Mouse (Mus musculus): Measurements from ENCODE around the gene Cerk. TPM values are rescaled to one million over a fixed set of nuclear protein-coding genes. Genes with fewer than 3 reads are reported as not detected.
"Not testable (repeated sequence)": the region's sequence is repeated elsewhere in the genome, so short reads cannot be mapped to it uniquely, and the experiment has no call there.

Gene Cerk
- polyA plus RNA-seq, 1 experiment from 2014 or later, result 12.4 TPM

- H3K4me2 ChIP-seq, result no peak overlapping the region
- no peaks in the 10 kb centered on the region for H3K9me3 ChIP-seq
- peaks cover 12% of the 10 kb centered on the region for H3K27me3 ChIP-seq (replicated peaks)
- H3K27ac ChIP-seq (replicated peaks), result no peak overlapping the region
- no peak for ATAC-seq (ENCODE audit: extremely low read depth, insufficient number of reproducible peaks, low FRiP score, low TSS enrichment)
- WGBS, result 33% methylated on average over 1 of the region's 1 CpGs
- peaks cover 26% of the 10 kb centered on the region for H3K4me1 ChIP-seq
- no peaks in the 10 kb centered on the region for H3K36me3 ChIP-seq
- no peak overlapping the region for H3K4me3 ChIP-seq
- 0 out of 2 replicates have a peak overlapping the region, but pooled peaks have one; percentile 19 for H3K9ac ChIP-seq
These were observed 5.6 kb upstream of the Cerk start for GRCm38 (mm10) chr15:86191505-86191904.

- no peak overlapping the region for H3K4me3 ChIP-seq
- no peaks in the 10 kb centered on the region for H3K36me3 ChIP-seq
- no peak overlapping the region for H3K9ac ChIP-seq
- H3K27me3 ChIP-seq (replicated peaks), result peaks cover 8% of the 10 kb centered on the region; the same call in 1 of the 2 replicates
- ATAC-seq (ENCODE audit: extremely low read depth, insufficient number of reproducible peaks, low FRiP score, low TSS enrichment), result no peak
- no peaks in the 10 kb centered on the region for H3K9me3 ChIP-seq
- H3K4me1 ChIP-seq, result peaks cover 31% of the 10 kb centered on the region
- WGBS, result 70% methylated on average over 3 of the region's 3 CpGs
- no peak overlapping the region for H3K4me2 ChIP-seq
- no peak overlapping the region for H3K27ac ChIP-seq (replicated peaks)
These were observed 4.4 kb upstream of the Cerk start for GRCm38 (mm10) chr15:86190387-86190786.

- H3K36me3 ChIP-seq, result no peaks in the 10 kb centered on the region
- ATAC-seq (ENCODE audit: extremely low read depth, insufficient number of reproducible peaks, low FRiP score, low TSS enrichment), result no peak
- H3K27ac ChIP-seq (replicated peaks), result 0 out of 2 replicates have a peak overlapping the region, but pooled peaks have one; percentile 16
- 35% methylated on average over 10 of the region's 10 CpGs for WGBS
- peak overlapping the region; percentile 25; the same call in 1 of the 2 replicates for H3K9ac ChIP-seq
- H3K27me3 ChIP-seq (replicated peaks), result peaks cover 8% of the 10 kb centered on the region; the same call in 1 of the 2 replicates
- H3K9me3 ChIP-seq, result no peaks in the 10 kb centered on the region
- H3K4me3 ChIP-seq, result no peak overlapping the region
- H3K4me1 ChIP-seq, result peaks cover 41% of the 10 kb centered on the region
- 0 out of 2 replicates have a peak overlapping the region, but pooled peaks have one; percentile 4 for H3K4me2 ChIP-seq
These were observed 3.0 kb upstream of the Cerk start for GRCm38 (mm10) chr15:86188746-86189470.

GRCm38 (mm10) chr15:86188186-86188585 is 2.2 kb upstream of the Cerk start:
- H3K27ac ChIP-seq (replicated peaks), result no peak overlapping the region
- H3K27me3 ChIP-seq (replicated peaks), result peaks cover 8% of the 10 kb centered on the region; the same call in 1 of the 2 replicates
- no peak overlapping the region for H3K4me3 ChIP-seq
- H3K4me2 ChIP-seq, result no peak overlapping the region
- 61% methylated on average over 5 of the region's 5 CpGs for WGBS
- no peak for ATAC-seq (ENCODE audit: extremely low read depth, insufficient number of reproducible peaks, low FRiP score, low TSS enrichment)
- H3K4me1 ChIP-seq, result peaks cover 46% of the 10 kb centered on the region
- H3K9ac ChIP-seq, result 0 out of 2 replicates have a peak overlapping the region, but pooled peaks have one; percentile 25
- no peaks in the 10 kb centered on the region for H3K36me3 ChIP-seq
- no peaks in the 10 kb centered on the region for H3K9me3 ChIP-seq

- Histone ChIP-seq H3K9me3 (no peaks in the 10 kb centered on the region), H3K4me2 (peak overlapping the region; percentile 85), H3K9ac (peak overlapping the region; percentile 96; the same call in 1 of the 2 replicates), H3K4me3 (peak overlapping the region; percentile 87; the same call in 1 of the 2 replicates), H3K27me3 (replicated peaks) (peaks cover 8% of the 10 kb centered on the region; the same call in 1 of the 2 replicates), H3K36me3 (no peaks in the 10 kb centered on the region), H3K4me1 (peaks cover 57% of the 10 kb centered on the region), H3K27ac (replicated peaks) (0 out of 2 replicates have a peak overlapping the region, but pooled peaks have one; percentile 96)
- ATAC-seq (ENCODE audit: extremely low read depth, insufficient number of reproducible peaks, low FRiP score, low TSS enrichment), result no peak
- 48% methylated on average over 3 of the region's 3 CpGs for WGBS
These were observed 745 bp upstream of the Cerk start for GRCm38 (mm10) chr15:86186686-86187085.

GRCm38 (mm10) chr15:86184851-86185688 is 871 bp downstream of the Cerk start:
- Histone ChIP-seq H3K27me3 (replicated peaks) (peaks cover 2% of the 10 kb centered on the region; the same call in 1 of the 2 replicates), H3K27ac (replicated peaks) (peak overlapping the region; percentile 96), H3K9ac (peak overlapping the region; percentile 96), H3K36me3 (no peaks in the 10 kb centered on the region), H3K4me1 (peaks cover 62% of the 10 kb centered on the region), H3K4me3 (peak overlapping the region; percentile 87), H3K4me2 (peak overlapping the region; percentile 85), H3K9me3 (no peaks in the 10 kb centered on the region)
- ATAC-seq (ENCODE audit: extremely low read depth, insufficient number of reproducible peaks, low FRiP score, low TSS enrichment), result no peak; the same call in 1 of the 2 replicates
- under 1% methylated on average over 70 of the region's 70 CpGs for WGBS

- Histone ChIP-seq H3K9me3 (no peaks in the 10 kb centered on the region), H3K36me3 (no peaks in the 10 kb centered on the region), H3K4me2 (peak overlapping the region; percentile 85), H3K27ac (replicated peaks) (peak overlapping the region; percentile 96; the same call in 1 of the 2 replicates), H3K9ac (peak overlapping the region; percentile 96), H3K27me3 (replicated peaks) (no peaks in the 10 kb centered on the region), H3K4me3 (peak overlapping the region; percentile 87), H3K4me1 (peaks cover 54% of the 10 kb centered on the region)
- no peak for ATAC-seq (ENCODE audit: extremely low read depth, insufficient number of reproducible peaks, low FRiP score, low TSS enrichment)
- 48% methylated on average over 5 of the region's 5 CpGs for WGBS
These were observed 1.9 kb downstream of the Cerk start for GRCm38 (mm10) chr15:86184071-86184470.

- Histone ChIP-seq H3K4me1 (peaks cover 48% of the 10 kb centered on the region), H3K4me2 (no peak overlapping the region; the same call in 1 of the 2 replicates), H3K36me3 (no peaks in the 10 kb centered on the region), H3K9me3 (no peaks in the 10 kb centered on the region), H3K27me3 (replicated peaks) (no peaks in the 10 kb centered on the region), H3K9ac (no peak overlapping the region), H3K27ac (replicated peaks) (no peak overlapping the region), H3K4me3 (no peak overlapping the region)
- ATAC-seq (ENCODE audit: extremely low read depth, insufficient number of reproducible peaks, low FRiP score, low TSS enrichment), result no peak
- 85% methylated on average over 8 of the region's 8 CpGs for WGBS
These were observed 2.5 kb downstream of the Cerk start for GRCm38 (mm10) chr15:86183484-86183883.

- H3K27me3 ChIP-seq (replicated peaks), result no peaks in the 10 kb centered on the region
- H3K36me3 ChIP-seq, result no peaks in the 10 kb centered on the region
- peaks cover 50% of the 10 kb centered on the region for H3K4me1 ChIP-seq
- no peaks in the 10 kb centered on the region for H3K9me3 ChIP-seq
- H3K27ac ChIP-seq (replicated peaks), result peak overlapping the region; percentile 75
- H3K4me2 ChIP-seq, result peak overlapping the region; percentile 49
- peak overlapping the region; percentile 8; the same call in 1 of the 2 replicates for H3K9ac ChIP-seq
- 43% methylated on average over 13 of the region's 13 CpGs for WGBS
- H3K4me3 ChIP-seq, result no peak overlapping the region
- ATAC-seq (ENCODE audit: extremely low read depth, insufficient number of reproducible peaks, low FRiP score, low TSS enrichment), result no peak
These were observed 3.3 kb downstream of the Cerk start for GRCm38 (mm10) chr15:86182646-86183045.

GRCm38 (mm10) chr15:86181941-86182439 is 4.0 kb downstream of the Cerk start:
- Histone ChIP-seq H3K4me1 (peaks cover 55% of the 10 kb centered on the region), H3K9me3 (no peaks in the 10 kb centered on the region), H3K4me2 (peak overlapping the region; percentile 49), H3K27me3 (replicated peaks) (no peaks in the 10 kb centered on the region), H3K4me3 (no peak overlapping the region), H3K36me3 (no peaks in the 10 kb centered on the region), H3K27ac (replicated peaks) (peak overlapping the region; percentile 75), H3K9ac (peak overlapping the region; percentile 8; the same call in 1 of the 2 replicates)
- 30% methylated on average over 11 of the region's 11 CpGs for WGBS
- ATAC-seq (ENCODE audit: extremely low read depth, insufficient number of reproducible peaks, low FRiP score, low TSS enrichment), result no peak

GRCm38 (mm10) chr15:86181321-86181720 is 4.6 kb downstream of the Cerk start:
- H3K4me3 ChIP-seq; H3K9me3 ChIP-seq; ATAC-seq (ENCODE audit: extremely low read depth, insufficient number of reproducible peaks, low FRiP score, low TSS enrichment); H3K9ac ChIP-seq; H3K36me3 ChIP-seq; H3K27me3 ChIP-seq (replicated peaks): not testable (repeated sequence)
- WGBS, result 82% methylated on average over 3 of the region's 3 CpGs
- H3K4me1 ChIP-seq, result peaks cover 56% of the 10 kb centered on the region
- H3K27ac ChIP-seq (replicated peaks), result peak overlapping the region; percentile 75
- H3K4me2 ChIP-seq, result peak overlapping the region; percentile 49; the same call in 1 of the 2 replicates

Measured in heart, embryonic 13.5 days (tissue).